Mouse (Mus musculus) spleen, adult 2 months (tissue): ENCODE data around the gene Gse1. TPM values are rescaled to one million over a fixed set of nuclear protein-coding genes. Genes with fewer than 3 reads are reported as not detected.

Experiments
- DNase-seq, 2 experiments: peaks; one replicate each; pipeline versions ENCODE4 v3.0.0 to v3.0.0-alpha.2; 2012 to 2021; ENCODE audit warnings: low spot score in 2 of 2, low read depth in 1 of 2
- H3K27ac ChIP-seq: fragments of 200-500 bp; 2 replicates; pipeline ENCODE4 v1.5.1; 2012; ENCODE audit warnings: low read length, inconsistent platforms; ENCODE audit not compliant: insufficient read depth
- H3K27me3 ChIP-seq: fragments of 200-500 bp; 2 replicates; pipeline ENCODE4 v1.6.1; 2012; ENCODE audit warnings: mild to moderate bottlenecking, moderate library complexity, low read length, inconsistent platforms; ENCODE audit not compliant: control insufficient read depth, insufficient read depth
- H3K36me3 ChIP-seq: fragments of 200-500 bp; 2 replicates; pipeline ENCODE4 v1.6.1; 2012; ENCODE audit warnings: mild to moderate bottlenecking, low read length, inconsistent platforms; ENCODE audit not compliant: control insufficient read depth, insufficient read depth
- H3K4me1 ChIP-seq: fragments of 200-500 bp; 2 replicates; pipeline ENCODE4 v1.6.1; 2011; ENCODE audit warnings: inconsistent platforms; ENCODE audit not compliant: control insufficient read depth, insufficient read depth, insufficient read length
- H3K4me3 ChIP-seq: fragments of 200-500 bp; 2 replicates; pipeline ENCODE4 v1.5.1; 2011; ENCODE audit warnings: mild to moderate bottlenecking, inconsistent platforms; ENCODE audit not compliant: insufficient read depth, insufficient read length; ENCODE audit errors: extremely low read depth
- CTCF ChIP-seq: fragments of 200-500 bp; IDR thresholded peaks from 2 replicates; pipeline ENCODE4 v1.5.1; 2011; ENCODE audit warnings: mild to moderate bottlenecking, inconsistent platforms; ENCODE audit not compliant: insufficient read depth, insufficient read length, insufficient replicate concordance; ENCODE audit errors: extremely low read depth
- POLR2A ChIP-seq: fragments of 200-500 bp; IDR thresholded peaks from 2 replicates; pipeline ENCODE4 v1.6.1; 2011; ENCODE audit warnings: low read depth, low read length, inconsistent platforms
- WGBS: fragments of 180-500 bp; shearing (Covaris S2); methylation state at CpG from one replicate; pipeline ENCODE4 v1.1.7; 2018; 5-methylcytosine and 5-hydroxymethylcytosine counted together
- polyA plus RNA-seq: library from polyadenylated mRNA; depleted of rRNA; stranded (reverse); fragments of >200 nt; gene quantifications from 2 replicates; pipeline ENCODE4 v1.2.3, GENCODE M21; 2012

The Gse1 gene
- polyA plus RNA-seq, 1 experiment = 39.2 TPM

DNA sequence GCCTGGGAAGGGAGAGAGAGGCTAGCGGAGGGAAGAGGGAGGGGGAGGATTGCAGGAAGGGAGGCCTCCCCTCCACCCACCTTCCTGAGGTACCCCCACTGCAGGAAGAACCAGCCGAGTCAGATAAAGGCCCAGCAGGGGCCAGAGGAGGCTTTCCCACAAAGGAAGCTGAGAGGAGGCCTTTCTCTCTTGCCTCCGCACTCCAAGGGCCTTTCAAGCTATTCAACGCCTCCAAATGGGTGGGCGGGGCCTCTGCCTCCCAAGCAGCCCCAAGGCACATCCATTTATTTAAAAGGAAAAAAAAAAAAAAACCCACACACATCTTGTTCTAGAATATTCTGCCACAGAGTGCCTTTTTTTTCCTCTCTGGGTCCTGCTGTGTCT lies 106.6 kb downstream of the Gse1 start:
- Histone ChIP-seq H3K4me3 (no peak overlapping the region), H3K4me1 (peaks cover 28% of the 10 kb centered on the region; the same call in 1 of the 2 replicates), H3K27ac (0 out of 2 replicates have a peak overlapping the region, but pooled peaks have one; percentile 12)

GRCm38 (mm10) chr8:120335262-120336086 lies 107.2 kb downstream of the Gse1 start:
- DNase-seq = peak; percentile 41 to 77
- H3K27me3 ChIP-seq = no peaks in the 10 kb centered on the region
- TF ChIP-seq CTCF = no peak
- no peak for TF ChIP-seq POLR2A
- peak overlapping the region; percentile 25; the same call in 1 of the 2 replicates for H3K4me3 ChIP-seq
- no peaks in the 10 kb centered on the region for H3K36me3 ChIP-seq
- peaks cover 28% of the 10 kb centered on the region; the same call in 1 of the 2 replicates for H3K4me1 ChIP-seq
- peak overlapping the region; percentile 22; the same call in 1 of the 2 replicates for H3K27ac ChIP-seq
- WGBS = 11% methylated on average over 17 of the region's 17 CpGs

More for the DNA sequence above, 106.6 kb downstream of the Gse1 start:
- H3K36me3 ChIP-seq = no peaks in the 10 kb centered on the region
- no peak for DNase-seq
- TF ChIP-seq POLR2A (no peak), CTCF (no peak)
- no peaks in the 10 kb centered on the region for H3K27me3 ChIP-seq
- 16% methylated on average over 5 of the region's 5 CpGs for WGBS

- peaks cover 28% of the 10 kb centered on the region; the same call in 1 of the 2 replicates for H3K4me1 ChIP-seq
- no peak overlapping the region for H3K27ac ChIP-seq
- H3K27me3 ChIP-seq = no peaks in the 10 kb centered on the region
- WGBS = 13% methylated on average over 9 of the region's 9 CpGs
- DNase-seq = no peak
- no peak overlapping the region for H3K4me3 ChIP-seq
- TF ChIP-seq POLR2A (no peak), CTCF (no peak)
- H3K36me3 ChIP-seq = no peaks in the 10 kb centered on the region
Measured at GRCm38 (mm10) chr8:120336087-120336380, 107.8 kb downstream of the Gse1 start.

- peaks cover 28% of the 10 kb centered on the region; the same call in 1 of the 2 replicates for H3K4me1 ChIP-seq
- 33% methylated on average over 5 of the region's 5 CpGs for WGBS
- H3K27ac ChIP-seq = no peak overlapping the region
- H3K27me3 ChIP-seq = no peaks in the 10 kb centered on the region
- no peak for DNase-seq
- no peak for TF ChIP-seq POLR2A
- no peak for TF ChIP-seq CTCF
- H3K4me3 ChIP-seq = no peak overlapping the region
- H3K36me3 ChIP-seq = no peaks in the 10 kb centered on the region
Measured at GRCm38 (mm10) chr8:120336909-120337555, 108.8 kb downstream of the Gse1 start.

DNA sequence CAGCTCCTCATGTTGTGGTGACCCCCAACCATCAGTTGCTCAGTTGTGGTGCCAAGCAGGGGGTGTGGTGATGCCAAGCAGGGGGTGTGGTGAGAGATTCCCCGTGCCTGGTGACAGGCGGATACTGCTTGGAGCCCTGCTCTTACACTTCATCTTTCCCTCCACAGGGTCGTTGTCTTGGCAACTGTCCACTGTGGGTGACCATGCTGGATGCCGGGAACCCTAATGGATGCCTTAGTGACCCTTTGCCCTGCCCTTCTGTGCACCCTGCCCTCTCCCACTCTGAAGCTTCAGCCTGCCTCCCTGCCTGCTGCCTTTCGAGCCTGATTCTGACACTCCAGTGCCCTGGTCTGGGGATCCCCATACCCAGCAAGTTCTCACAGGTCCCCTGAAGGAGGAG lies 109.4 kb downstream of the Gse1 start:
- 79% methylated on average over 5 of the region's 5 CpGs for WGBS
- Histone ChIP-seq H3K4me3 (no peak overlapping the region), H3K36me3 (no peaks in the 10 kb centered on the region)

DNA sequence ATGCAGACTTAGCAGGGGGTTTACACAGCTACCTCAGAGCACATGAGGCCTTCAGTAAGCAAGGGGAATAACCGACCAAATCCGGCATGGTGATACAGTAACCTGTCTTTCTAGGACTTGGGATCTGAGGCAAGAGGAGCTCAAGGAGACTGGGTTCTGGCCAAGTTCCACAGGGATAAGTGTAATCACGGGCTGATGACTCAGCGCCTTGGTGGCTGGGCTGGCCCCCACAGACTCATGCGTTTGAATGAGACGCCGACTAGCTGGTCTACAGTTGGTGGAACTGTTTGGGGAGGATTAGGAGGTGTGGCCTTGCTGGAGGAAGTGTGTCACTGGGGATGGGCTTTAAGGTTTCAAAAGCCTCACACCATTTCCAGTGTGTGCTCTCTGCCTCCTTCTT lies 110.4 kb downstream of the Gse1 start:
- 94% methylated on average over 7 of the region's 7 CpGs for WGBS
- H3K27me3 ChIP-seq = no peaks in the 10 kb centered on the region
- DNase-seq = no peak
- H3K4me3 ChIP-seq = no peak overlapping the region
- H3K4me1 ChIP-seq = peaks cover 22% of the 10 kb centered on the region; the same call in 1 of the 2 replicates
- H3K27ac ChIP-seq = no peak overlapping the region
- H3K36me3 ChIP-seq = no peaks in the 10 kb centered on the region
- TF ChIP-seq POLR2A (no peak), CTCF (no peak)

More for the DNA sequence above, 109.4 kb downstream of the Gse1 start:
- H3K27ac ChIP-seq = no peak overlapping the region
- H3K4me1 ChIP-seq = peaks cover 27% of the 10 kb centered on the region; the same call in 1 of the 2 replicates
- no peaks in the 10 kb centered on the region for H3K27me3 ChIP-seq
- TF ChIP-seq POLR2A = no peak
- no peak for TF ChIP-seq CTCF
- DNase-seq = no peak
